Mouse (Mus musculus): ENCODE results near the gene Ucma. TPM values are rescaled to one million over a fixed set of nuclear protein-coding genes. Genes with fewer than 3 reads are reported as not detected.

The Ucma gene
- polyA plus RNA-seq, 1 experiment from 2014 or later = not detected

GRCm38 (mm10) chr2:4950986-4951385 is 24.9 kb upstream of the Ucma start:
- no peak overlapping the region for H3K4me3 ChIP-seq (ENCODE audit: low read depth, low read length)
- H3K27me3 ChIP-seq (replicated peaks; ENCODE audit: control insufficient read depth, insufficient read depth, low read length) = no peaks in the 10 kb centered on the region
- WGBS = 94% methylated on average over 2 of the region's 2 CpGs
- H3K9me3 ChIP-seq (ENCODE audit: control insufficient read depth) = no peaks in the 10 kb centered on the region
- no peak overlapping the region for H3K9ac ChIP-seq (ENCODE audit: low read depth, low read length)
- H3K4me1 ChIP-seq (replicated peaks; ENCODE audit: control insufficient read depth, insufficient read depth, low read length) = no peaks in the 10 kb centered on the region
- ATAC-seq = no peak
- H3K36me3 ChIP-seq (ENCODE audit: control insufficient read depth, insufficient read depth) = no peaks in the 10 kb centered on the region
- no peak overlapping the region for H3K4me2 ChIP-seq (replicated peaks; ENCODE audit: low read depth)
- TF ChIP-seq CTCF (IDR thresholded peaks at IDR 0.05; ENCODE audit: low read depth) = no peak
- no peak overlapping the region for H3K27ac ChIP-seq (ENCODE audit: low read depth, low read length)

- ATAC-seq = no peak
- Histone ChIP-seq H3K9ac (ENCODE audit: low read depth, low read length) (no peak overlapping the region), H3K27me3 (replicated peaks; ENCODE audit: control insufficient read depth, insufficient read depth, low read length) (no peaks in the 10 kb centered on the region), H3K9me3 (ENCODE audit: control insufficient read depth) (no peaks in the 10 kb centered on the region), H3K4me2 (replicated peaks; ENCODE audit: low read depth) (no peak overlapping the region), H3K4me1 (replicated peaks; ENCODE audit: control insufficient read depth, insufficient read depth, low read length) (no peaks in the 10 kb centered on the region), H3K36me3 (ENCODE audit: control insufficient read depth, insufficient read depth) (no peaks in the 10 kb centered on the region), H3K4me3 (ENCODE audit: low read depth, low read length) (no peak overlapping the region), H3K27ac (ENCODE audit: low read depth, low read length) (no peak overlapping the region)
- TF ChIP-seq CTCF (IDR thresholded peaks at IDR 0.05; ENCODE audit: low read depth) = no peak
- 88% methylated on average over 6 of the region's 6 CpGs for WGBS
These were observed 21.6 kb upstream of the Ucma start for GRCm38 (mm10) chr2:4954216-4954760.

GRCm38 (mm10) chr2:4958039-4958438 is 17.9 kb upstream of the Ucma start:
- no peak for ATAC-seq
- H3K9me3 ChIP-seq (ENCODE audit: control insufficient read depth) = no peaks in the 10 kb centered on the region
- WGBS = 87% methylated on average over 12 of the region's 12 CpGs

GRCm38 (mm10) chr2:4967806-4968205 is 8.1 kb upstream of the Ucma start:
- ATAC-seq = no peak
- TF ChIP-seq CTCF (IDR thresholded peaks at IDR 0.05; ENCODE audit: low read depth) = no peak
- Histone ChIP-seq H3K4me3 (ENCODE audit: low read depth, low read length) (no peak overlapping the region), H3K4me2 (replicated peaks; ENCODE audit: low read depth) (no peak overlapping the region), H3K9me3 (ENCODE audit: control insufficient read depth) (no peaks in the 10 kb centered on the region), H3K27me3 (replicated peaks; ENCODE audit: control insufficient read depth, insufficient read depth, low read length) (no peaks in the 10 kb centered on the region), H3K4me1 (replicated peaks; ENCODE audit: control insufficient read depth, insufficient read depth, low read length) (no peaks in the 10 kb centered on the region), H3K27ac (ENCODE audit: low read depth, low read length) (no peak overlapping the region), H3K36me3 (ENCODE audit: control insufficient read depth, insufficient read depth) (no peaks in the 10 kb centered on the region), H3K9ac (ENCODE audit: low read depth, low read length) (no peak overlapping the region)
- WGBS = 59% methylated on average over 2 of the region's 2 CpGs

More at GRCm38 (mm10) chr2:4958039-4958438, 17.9 kb upstream of the Ucma start:
- Histone ChIP-seq H3K4me1 (replicated peaks; ENCODE audit: control insufficient read depth, insufficient read depth, low read length) (no peaks in the 10 kb centered on the region), H3K4me2 (replicated peaks; ENCODE audit: low read depth) (no peak overlapping the region), H3K27ac (ENCODE audit: low read depth, low read length) (no peak overlapping the region), H3K9ac (ENCODE audit: low read depth, low read length) (no peak overlapping the region), H3K36me3 (ENCODE audit: control insufficient read depth, insufficient read depth) (no peaks in the 10 kb centered on the region), H3K27me3 (replicated peaks; ENCODE audit: control insufficient read depth, insufficient read depth, low read length) (no peaks in the 10 kb centered on the region), H3K4me3 (ENCODE audit: low read depth, low read length) (no peak overlapping the region)
- no peak for TF ChIP-seq CTCF (IDR thresholded peaks at IDR 0.05; ENCODE audit: low read depth)

GRCm38 (mm10) chr2:4969083-4969482 is 6.8 kb upstream of the Ucma start:
- no peaks in the 10 kb centered on the region for H3K27me3 ChIP-seq (replicated peaks; ENCODE audit: control insufficient read depth, insufficient read depth, low read length)
- H3K9ac ChIP-seq (ENCODE audit: low read depth, low read length) = no peak overlapping the region
- WGBS = 89% methylated on average over 1 of the region's 2 CpGs
- no peak for ATAC-seq
- no peak overlapping the region for H3K4me3 ChIP-seq (ENCODE audit: low read depth, low read length)
- no peak overlapping the region for H3K4me2 ChIP-seq (replicated peaks; ENCODE audit: low read depth)
- no peaks in the 10 kb centered on the region for H3K9me3 ChIP-seq (ENCODE audit: control insufficient read depth)
- H3K27ac ChIP-seq (ENCODE audit: low read depth, low read length) = no peak overlapping the region
- H3K4me1 ChIP-seq (replicated peaks; ENCODE audit: control insufficient read depth, insufficient read depth, low read length) = no peaks in the 10 kb centered on the region
- H3K36me3 ChIP-seq (ENCODE audit: control insufficient read depth, insufficient read depth) = no peaks in the 10 kb centered on the region
- no peak for TF ChIP-seq CTCF (IDR thresholded peaks at IDR 0.05; ENCODE audit: low read depth)

GRCm38 (mm10) chr2:4978091-4978490 is 2.2 kb downstream of the Ucma start:
- 48% methylated on average over 8 of the region's 8 CpGs for WGBS
- H3K36me3 ChIP-seq (ENCODE audit: control insufficient read depth, insufficient read depth) = no peaks in the 10 kb centered on the region
- no peak overlapping the region for H3K4me2 ChIP-seq (replicated peaks; ENCODE audit: low read depth)
- H3K9ac ChIP-seq (ENCODE audit: low read depth, low read length) = no peak overlapping the region
- H3K4me3 ChIP-seq (ENCODE audit: low read depth, low read length) = no peak overlapping the region
- H3K27ac ChIP-seq (ENCODE audit: low read depth, low read length) = no peak overlapping the region
- no peaks in the 10 kb centered on the region for H3K9me3 ChIP-seq (ENCODE audit: control insufficient read depth)
- ATAC-seq = no peak
- H3K4me1 ChIP-seq (replicated peaks; ENCODE audit: control insufficient read depth, insufficient read depth, low read length) = no peaks in the 10 kb centered on the region
- no peaks in the 10 kb centered on the region for H3K27me3 ChIP-seq (replicated peaks; ENCODE audit: control insufficient read depth, insufficient read depth, low read length)
- TF ChIP-seq CTCF (IDR thresholded peaks at IDR 0.05; ENCODE audit: low read depth) = no peak

- Histone ChIP-seq H3K9ac (ENCODE audit: low read depth, low read length) (no peak overlapping the region), H3K4me1 (replicated peaks; ENCODE audit: control insufficient read depth, insufficient read depth, low read length) (no peaks in the 10 kb centered on the region), H3K4me3 (ENCODE audit: low read depth, low read length) (no peak overlapping the region), H3K27me3 (replicated peaks; ENCODE audit: control insufficient read depth, insufficient read depth, low read length) (no peaks in the 10 kb centered on the region), H3K9me3 (ENCODE audit: control insufficient read depth) (no peaks in the 10 kb centered on the region), H3K27ac (ENCODE audit: low read depth, low read length) (no peak overlapping the region), H3K36me3 (ENCODE audit: control insufficient read depth, insufficient read depth) (no peaks in the 10 kb centered on the region), H3K4me2 (replicated peaks; ENCODE audit: low read depth) (no peak overlapping the region)
- WGBS = 40% methylated on average over 5 of the region's 5 CpGs
- TF ChIP-seq CTCF (IDR thresholded peaks at IDR 0.05; ENCODE audit: low read depth) = no peak
- no peak for ATAC-seq
These were observed 8.1 kb downstream of the Ucma start for GRCm38 (mm10) chr2:4983987-4984386.

Measured in intestine, postnatal 0 days (tissue).